8 mouse cellular contexts compared by ENCODE assay signal in genomic region chr2:91257126-91257980, GRCm38 (mm10). TPM values are rescaled to one million over a fixed set of nuclear protein-coding genes. Genes with fewer than 3 reads are reported as not detected.
DNase-seq lines count a peak whose midpoint lies in the region; ATAC-seq and TF ChIP-seq lines count a peak whose summit lies in the region.

No protein-coding gene starts in this region.

- peaks cover 50% of the 10 kb centered on the region for H3K4me1 ChIP-seq in E14TG2a.4 (replicated peaks; ENCODE audit: low read depth, low read length)
- H3K4me1 ChIP-seq in heart, embryonic 13.5 days = peaks cover 49% of the 10 kb centered on the region
- peaks cover 37% of the 10 kb centered on the region for H3K4me1 ChIP-seq in midbrain, embryonic 12.5 days

- H3K27me3 ChIP-seq in E14TG2a.4 (ENCODE audit: insufficient read depth, low read length) = peaks cover 93% of the 10 kb centered on the region
- peaks cover 46% of the 10 kb centered on the region for H3K27me3 ChIP-seq in heart, embryonic 13.5 days (replicated peaks)
- H3K27me3 ChIP-seq in midbrain, embryonic 12.5 days = peaks cover 39% of the 10 kb centered on the region

- peak overlapping the region; percentile 85 for H3K9ac ChIP-seq in heart, embryonic 13.5 days
- H3K9ac ChIP-seq in midbrain, embryonic 12.5 days (replicated peaks) = peak overlapping the region; percentile 72

- no peaks in the 10 kb centered on the region for H3K36me3 ChIP-seq in E14TG2a.4 (ENCODE audit: insufficient read depth, low read length)
- H3K36me3 ChIP-seq in heart, embryonic 13.5 days = peaks cover 18% of the 10 kb centered on the region
- H3K36me3 ChIP-seq in midbrain, embryonic 12.5 days = 0 out of 2 replicates have a peak, but pooled peaks cover 4% of the 10 kb centered on the region

- peak; percentile 66 for DNase-seq in cerebellum, adult 11-12 months
- DNase-seq in cerebellum, adult 8-10 months = no peak
- DNase-seq in cerebellum, postnatal 36 days = peak; percentile 43 to 56
- DNase-seq in kidney, postnatal 10 days = peak; percentile 80
- no peak for DNase-seq in thymus, postnatal 10 days (ENCODE audit: low spot score in 2 of 2)

- H3K4me2 ChIP-seq in heart, embryonic 13.5 days = peak overlapping the region; percentile 81
- peak overlapping the region; percentile 99 for H3K4me2 ChIP-seq in midbrain, embryonic 12.5 days (replicated peaks)

- ATAC-seq in heart, embryonic 13.5 days (ENCODE audit: extremely low read depth, insufficient number of reproducible peaks, low FRiP score, low TSS enrichment) = peak; percentile 47; the same call in 1 of the 2 replicates
- ATAC-seq in midbrain, embryonic 12.5 days (ENCODE audit: low FRiP score, low read depth) = peak; percentile 64

- peak overlapping the region; percentile 77 for H3K27ac ChIP-seq in heart, embryonic 13.5 days (replicated peaks)
- peak overlapping the region; percentile 39 for H3K27ac ChIP-seq in midbrain, embryonic 12.5 days (replicated peaks)

- H3K9me3 ChIP-seq in E14TG2a.4 (ENCODE audit: low read length) = no peaks in the 10 kb centered on the region
- no peaks in the 10 kb centered on the region for H3K9me3 ChIP-seq in heart, embryonic 13.5 days
- no peaks in the 10 kb centered on the region for H3K9me3 ChIP-seq in midbrain, embryonic 12.5 days

- peak overlapping the region; percentile 87 for H3K4me3 ChIP-seq in E14TG2a.4 (replicated peaks; ENCODE audit: low read length)
- peak overlapping the region; percentile 82 for H3K4me3 ChIP-seq in heart, embryonic 13.5 days
- H3K4me3 ChIP-seq in midbrain, embryonic 12.5 days = peak overlapping the region; percentile 60

- under 1% methylated on average over 22 of the region's 22 CpGs for WGBS in heart, embryonic 13.5 days
- WGBS in midbrain, embryonic 12.5 days = 1% methylated on average over 22 of the region's 22 CpGs

- no peak for TF ChIP-seq CTCF in E14TG2a.4 (conservative IDR thresholded peaks at IDR 0.05; ENCODE audit: low read length)

RNA-seq across cellular contexts. Expression of gene Pacsin3, which starts 1.6 kb away (rescaled TPM):
- 35.4 and 38.2 TPM in 2 replicates for polyA plus RNA-seq in heart, embryonic 13.5 days (2015; fragmentation: Nextera tagmentation; extraction: Ambion mirVana)
- 29.1 and 31.0 TPM in 2 replicates for polyA plus RNA-seq in midbrain, embryonic 12.5 days (2016; fragmentation: Nextera tagmentation; extraction: Ambion mirVana)

RNA-seq across cellular contexts. Expression of gene Arfgap2, which starts 7.4 kb away (rescaled TPM):
- 63.3 and 64.4 TPM in 2 replicates for polyA plus RNA-seq in heart, embryonic 13.5 days (2015; fragmentation: Nextera tagmentation; extraction: Ambion mirVana)
- 88.6 and 92.2 TPM in 2 replicates for polyA plus RNA-seq in midbrain, embryonic 12.5 days (2016; fragmentation: Nextera tagmentation; extraction: Ambion mirVana)

RNA-seq across cellular contexts. Expression of gene Ddb2, which starts 20.6 kb away (rescaled TPM):
- 7.1 and 7.4 TPM in 2 replicates for polyA plus RNA-seq in heart, embryonic 13.5 days (2015; fragmentation: Nextera tagmentation; extraction: Ambion mirVana)
- 9.0 and 10.4 TPM in 2 replicates for polyA plus RNA-seq in midbrain, embryonic 12.5 days (2016; fragmentation: Nextera tagmentation; extraction: Ambion mirVana)

RNA-seq across cellular contexts. Expression of gene Acp2, which starts 54.7 kb away (rescaled TPM):
- 17.1 and 19.3 TPM in 2 replicates for polyA plus RNA-seq in heart, embryonic 13.5 days (2015; fragmentation: Nextera tagmentation; extraction: Ambion mirVana)
- 37.7 and 38.4 TPM in 2 replicates for polyA plus RNA-seq in midbrain, embryonic 12.5 days (2016; fragmentation: Nextera tagmentation; extraction: Ambion mirVana)

RNA-seq across cellular contexts. Expression of gene Nr1h3, which starts 54.7 kb away (rescaled TPM):
- 1.9 and 2.7 TPM in 2 replicates for polyA plus RNA-seq in heart, embryonic 13.5 days (2015; fragmentation: Nextera tagmentation; extraction: Ambion mirVana)
- polyA plus RNA-seq in midbrain, embryonic 12.5 days (2016; fragmentation: Nextera tagmentation; extraction: Ambion mirVana) = 1.0 and 1.9 TPM in 2 replicates

Comparison
In these comparisons a context has a peak if more than half of its experiments do, and no peak if none do; other contexts are left out.
1. DNase-seq: peak in cerebellum, adult 11-12 months (single experiment), cerebellum, postnatal 36 days (2 of 2) and kidney, postnatal 10 days (single experiment); none in cerebellum, adult 8-10 months (single experiment) and thymus, postnatal 10 days (0 of 2).
2. Peak in every context shown above with its lines, with median percentiles within 50 percentile points of each other: H3K4me3 ChIP-seq.